Mouse (Mus musculus) adrenal gland, postnatal 4 days (tissue): ENCODE measurements around the gene Agpat4. TPM values are rescaled to one million over a fixed set of nuclear protein-coding genes. Genes with fewer than 3 reads are reported as not detected.
A peak's percentile ranks its signal among the peaks of the same experiment; 100 is the strongest.

ENCODE experiments used
- DNase-seq, 2 experiments: peaks; one replicate each; pipeline ENCODE4 v3.0.0; 2021 to 2022; ENCODE audit warnings: low spot score in 2 of 2, mixed read lengths in 2 of 2
- total RNA-seq, 2 experiments: library from RNA; stranded (reverse); gene quantifications; 2 replicates each; pipeline ENCODE4 v1.2.3; 2021

The Agpat4 gene
- total RNA-seq, 2 experiments from 2014 or later, result 26.0 to 26.4 TPM

DNA sequence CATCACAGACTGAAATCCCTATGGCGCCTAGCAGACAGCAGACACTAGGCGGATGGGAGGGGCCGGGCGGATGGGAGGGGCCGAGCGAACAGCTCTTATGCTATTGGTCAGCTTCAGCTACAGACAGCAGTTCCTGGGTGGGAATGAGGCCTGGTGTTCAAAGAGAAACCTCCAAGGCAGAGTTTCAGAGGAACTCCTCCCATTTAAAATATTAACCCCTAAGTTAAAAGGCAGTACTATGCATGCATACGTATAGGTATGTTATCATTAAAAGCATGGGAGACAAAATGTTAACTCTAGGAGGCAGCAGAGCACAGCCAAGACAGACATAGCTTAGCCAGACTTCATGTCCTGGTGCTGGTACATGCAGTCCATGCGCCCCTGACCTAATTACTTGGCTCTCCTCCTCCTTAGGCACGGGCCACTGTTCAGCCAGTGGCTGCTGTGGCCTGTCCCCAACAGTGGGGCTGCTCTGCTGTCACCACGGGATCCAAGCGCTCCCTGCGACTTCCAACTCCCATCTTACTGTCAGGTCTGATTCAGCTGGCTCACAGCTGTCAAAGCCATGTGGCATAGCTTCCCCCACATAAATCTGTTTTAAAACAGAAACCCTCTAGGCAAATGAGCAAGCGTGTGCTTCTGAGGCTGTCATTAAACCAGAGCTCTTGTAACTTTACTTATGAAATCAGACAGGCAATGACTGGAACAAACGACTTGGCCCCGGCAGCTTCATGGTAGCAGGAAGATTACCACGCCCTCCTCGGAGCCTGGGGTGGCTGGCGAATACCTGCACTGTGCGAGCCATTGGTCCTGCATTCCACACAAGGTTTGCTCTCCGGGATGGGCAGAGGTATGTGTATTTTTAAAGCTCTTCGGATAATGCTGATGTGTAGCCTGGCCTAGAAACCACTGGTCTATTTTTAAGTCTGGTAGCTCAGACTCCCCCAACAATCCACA, 147.7 kb downstream of the Agpat4 start:
- peak in 1 of 2 experiments; percentile 15 for DNase-seq

DNA sequence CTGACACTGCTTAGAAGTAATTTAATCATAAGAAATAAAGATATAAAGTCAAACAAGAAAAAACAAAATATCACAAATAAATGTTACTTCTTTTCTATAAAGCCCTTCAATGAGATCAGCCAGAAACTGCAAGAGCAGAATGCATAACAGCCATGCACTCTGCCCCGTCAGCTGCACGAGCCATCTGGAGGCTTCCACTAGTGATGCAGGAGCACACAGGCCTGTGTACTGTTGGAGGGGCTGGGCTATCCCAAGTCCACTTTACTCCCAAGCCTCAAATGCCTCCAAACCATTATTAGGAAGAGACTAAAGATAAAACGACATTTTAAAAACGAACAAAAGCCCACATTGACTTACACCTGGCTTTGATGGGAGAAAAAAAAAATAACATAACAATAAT, 149.6 kb downstream of the Agpat4 start:
- DNase-seq, result no peak

DNA sequence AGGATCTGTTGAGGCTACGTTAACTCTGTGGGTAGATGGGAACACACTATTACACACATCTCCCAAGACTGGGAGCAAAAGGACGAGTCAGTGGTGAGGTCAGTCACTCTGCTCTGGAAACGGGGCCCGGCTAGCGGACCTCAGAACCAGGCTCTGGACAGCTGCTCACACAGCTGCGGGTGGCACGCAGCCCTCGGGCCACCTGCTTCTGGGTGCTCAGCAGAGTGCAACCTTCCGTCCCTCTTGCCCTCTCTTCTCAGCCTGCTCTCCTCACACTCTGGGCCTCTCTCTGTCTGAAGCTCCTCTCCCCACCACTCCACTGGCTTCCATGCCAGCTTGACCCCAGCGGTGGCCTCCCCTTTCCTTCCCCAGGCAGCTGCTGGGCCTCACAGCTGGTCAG, 150.0 kb downstream of the Agpat4 start:
- DNase-seq, result no peak

Other genes with a start within 250 kb of the Agpat4 start
- 10 to 100 TPM; 31.7 to 44.0 TPM for gene Map3k4, start 200.1 kb downstream of the Agpat4 start, total RNA-seq